Mouse (Mus musculus): ENCODE results near the gene Vpreb1.

Gene Vpreb1

DNA sequence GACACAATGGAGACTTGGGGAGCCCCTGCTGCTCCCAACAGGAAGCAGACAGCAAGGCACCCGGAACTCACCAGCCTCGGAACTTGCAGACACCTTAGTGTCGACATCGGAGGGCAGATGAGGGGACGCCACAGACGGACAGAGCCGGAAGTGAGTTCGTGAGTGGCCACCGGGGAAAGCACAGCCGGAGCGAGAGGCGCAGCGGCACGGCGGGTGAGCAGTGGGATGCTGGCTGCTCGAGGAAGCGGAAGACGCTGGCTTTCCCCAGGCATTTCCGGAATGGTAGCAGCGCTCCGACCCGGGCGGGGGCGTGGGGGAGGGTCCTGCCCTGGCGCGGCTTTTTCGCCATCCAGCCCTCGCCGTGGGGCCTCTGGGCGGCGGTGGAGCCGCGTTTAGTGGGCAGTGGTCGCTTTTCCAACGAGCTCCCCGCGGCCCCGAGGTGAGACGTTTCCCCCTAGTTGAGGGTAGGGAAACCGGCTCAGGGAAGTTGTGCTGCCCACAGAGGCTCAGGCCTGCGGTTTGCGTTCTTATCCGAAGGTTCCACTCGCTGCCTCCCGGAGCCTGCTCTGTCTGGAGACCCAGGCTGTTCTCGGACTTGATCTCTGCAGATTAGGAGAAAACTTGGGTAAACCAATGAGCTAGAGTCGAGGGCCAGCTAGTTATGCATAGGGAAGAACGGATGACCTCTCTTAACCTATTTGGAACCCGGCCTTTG lies at the start of gene Vpreb1, which contains the start of gene Top3b:
TSS of gene Vpreb1 (minus strand) at position 227 of the 715 bp plus-strand sequence.
TSS of gene Top3b (plus strand) at position 120 of the 715 bp plus-strand sequence.
- peak; percentile 96 for DNase-seq (ENCODE audit: low read depth, low spot score)

- DNase-seq (ENCODE audit: low read depth, low spot score) = no peak
Measured at GRCm38 (mm10) chr16:16918441-16919117, 47.9 kb upstream of the Vpreb1 start.

DNA sequence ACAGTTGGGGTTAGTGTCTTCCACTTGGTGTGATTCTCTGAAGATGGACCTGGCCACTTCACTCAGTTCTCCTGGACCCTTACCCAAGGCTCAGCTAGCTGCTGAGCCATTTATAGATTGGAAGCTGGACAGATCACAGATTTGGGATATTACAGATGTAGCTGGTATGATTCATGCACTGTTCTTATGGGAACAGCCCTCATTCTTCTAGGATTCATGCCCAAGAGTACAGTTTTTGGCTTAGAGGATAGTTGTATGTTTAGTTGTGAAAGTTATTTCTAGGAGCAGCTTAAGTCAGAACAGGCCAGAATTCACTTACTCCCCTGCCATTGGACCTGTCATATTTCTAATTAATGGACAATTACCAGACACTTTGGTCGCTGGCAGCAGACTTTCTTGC lies 42.8 kb upstream of the Vpreb1 start:
- DNase-seq (ENCODE audit: low read depth, low spot score) = no peak

- DNase-seq (ENCODE audit: low read depth, low spot score) = peak; percentile 83
Measured at GRCm38 (mm10) chr16:16911641-16912597, 41.3 kb upstream of the Vpreb1 start.

DNA sequence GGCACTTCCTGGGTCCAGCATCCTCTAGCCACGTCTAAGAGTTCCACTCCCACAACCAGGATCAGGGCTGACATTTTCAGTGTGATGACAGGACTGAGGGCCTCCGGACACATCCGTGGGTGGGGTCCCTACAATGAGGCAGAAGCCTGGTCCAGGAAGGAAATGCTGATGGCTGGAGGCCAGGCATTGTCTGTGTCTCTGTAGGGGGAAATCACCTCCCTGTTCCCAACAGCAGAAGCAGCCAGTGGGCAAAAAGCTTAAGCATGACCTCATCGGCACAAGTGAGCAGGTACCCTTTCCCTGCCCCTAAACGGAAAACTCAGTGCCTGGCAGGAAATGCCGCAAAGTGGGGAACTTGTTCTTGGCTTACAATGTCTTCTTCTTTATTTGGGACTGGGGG lies 37.2 kb upstream of the Vpreb1 start:
- DNase-seq (ENCODE audit: low read depth, low spot score) = no peak

GRCm38 (mm10) chr16:16903188-16903587 lies 32.5 kb upstream of the Vpreb1 start:
- no peak for DNase-seq (ENCODE audit: low read depth, low spot score)

GRCm38 (mm10) chr16:16902329-16902728 lies 31.7 kb upstream of the Vpreb1 start:
- no peak for DNase-seq (ENCODE audit: low read depth, low spot score)

DNA sequence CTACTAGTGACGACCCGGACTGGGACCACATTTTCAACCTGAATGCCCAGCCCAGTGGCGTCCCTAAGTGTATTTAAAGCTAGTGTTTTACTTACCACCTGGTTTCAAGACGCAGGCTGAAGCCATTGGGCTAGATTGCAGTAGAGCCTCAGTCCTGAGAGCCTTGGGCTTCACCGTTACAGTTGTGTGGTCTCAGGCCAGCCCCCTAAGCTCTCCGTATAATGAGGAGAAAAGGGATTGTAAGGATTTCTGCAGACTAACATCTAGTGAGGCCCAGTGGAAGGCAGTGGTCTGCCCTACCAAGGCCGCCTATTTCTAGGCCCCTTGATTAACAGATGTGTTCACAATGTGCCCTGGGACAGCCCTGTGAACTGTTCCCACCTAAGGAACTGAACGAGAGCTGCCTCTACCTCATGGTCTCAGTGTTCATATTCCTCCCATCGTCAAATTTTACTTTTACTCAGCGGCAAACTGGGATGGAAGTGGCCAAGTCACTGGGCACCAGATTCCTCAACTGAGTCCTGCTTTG lies 26.5 kb upstream of the Vpreb1 start:
- peak; percentile 9 for DNase-seq (ENCODE audit: low read depth, low spot score)

GRCm38 (mm10) chr16:16896382-16897055 lies 25.9 kb upstream of the Vpreb1 start, which contains the start of gene Ppm1f:
Ppm1f (plus strand) TSS chr16:16896469.
- peak; percentile 97 for DNase-seq (ENCODE audit: low read depth, low spot score)

DNA sequence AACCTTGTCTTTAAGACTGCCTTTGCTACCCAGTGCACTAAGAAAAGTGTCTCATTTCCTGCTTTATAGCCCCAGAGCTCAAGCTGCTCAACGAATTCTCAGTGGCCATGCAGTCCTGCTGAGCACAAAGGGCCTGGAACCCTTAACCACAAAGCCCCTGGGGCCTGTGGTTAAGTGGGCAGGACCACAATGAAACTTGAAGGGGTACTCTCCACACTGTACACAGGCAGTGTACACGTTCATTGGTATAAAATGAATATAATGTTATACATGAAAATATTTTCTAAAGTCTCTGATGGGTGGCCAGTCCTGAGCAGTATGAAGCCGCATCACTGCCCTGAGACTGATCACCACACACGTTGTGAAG lies 25.4 kb upstream of the Vpreb1 start:
- no peak for DNase-seq (ENCODE audit: low read depth, low spot score)

- DNase-seq (ENCODE audit: low read depth, low spot score) = no peak
Measured at GRCm38 (mm10) chr16:16892366-16892765, 21.7 kb upstream of the Vpreb1 start.

GRCm38 (mm10) chr16:16888341-16888740 lies 17.7 kb upstream of the Vpreb1 start:
- DNase-seq (ENCODE audit: low read depth, low spot score) = no peak

GRCm38 (mm10) chr16:16879025-16879424 lies 8.4 kb upstream of the Vpreb1 start:
- no peak for DNase-seq (ENCODE audit: low read depth, low spot score)

- no peak for DNase-seq (ENCODE audit: low read depth, low spot score)
Measured at GRCm38 (mm10) chr16:16870241-16870616, 414 bp downstream of the Vpreb1 start.

- peak; percentile 50 for DNase-seq (ENCODE audit: low read depth, low spot score)
Measured at GRCm38 (mm10) chr16:16865696-16866561, 4.7 kb downstream of the Vpreb1 start.

- peak; percentile 12 for DNase-seq (ENCODE audit: low read depth, low spot score)
Measured at GRCm38 (mm10) chr16:16865217-16865616, 5.4 kb downstream of the Vpreb1 start.

GRCm38 (mm10) chr16:16863978-16864377 lies 6.7 kb downstream of the Vpreb1 start, which contains the start of gene Igll1:
Igll1 (minus strand) TSS chr16:16863985.
- DNase-seq (ENCODE audit: low read depth, low spot score) = no peak

DNA sequence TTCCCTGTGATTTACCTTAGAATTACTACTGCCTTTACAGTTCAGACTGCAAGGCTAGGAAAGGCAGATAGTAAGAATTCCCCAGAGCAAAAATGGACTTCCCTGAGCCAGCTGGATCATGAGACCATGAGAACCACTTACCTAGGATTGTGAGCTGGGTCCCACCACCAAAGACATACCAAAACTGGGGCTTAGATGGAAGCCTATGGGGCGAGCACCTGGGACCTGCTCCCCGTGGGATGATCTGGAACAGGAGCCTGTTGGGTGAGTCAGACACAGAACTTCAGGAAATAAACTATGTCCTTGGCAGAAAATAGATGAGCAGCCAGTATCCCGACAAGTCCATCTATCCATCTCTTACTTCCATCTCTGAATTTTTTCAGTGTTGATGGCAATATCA lies 8.4 kb downstream of the Vpreb1 start:
- no peak for DNase-seq (ENCODE audit: low read depth, low spot score)

DNA sequence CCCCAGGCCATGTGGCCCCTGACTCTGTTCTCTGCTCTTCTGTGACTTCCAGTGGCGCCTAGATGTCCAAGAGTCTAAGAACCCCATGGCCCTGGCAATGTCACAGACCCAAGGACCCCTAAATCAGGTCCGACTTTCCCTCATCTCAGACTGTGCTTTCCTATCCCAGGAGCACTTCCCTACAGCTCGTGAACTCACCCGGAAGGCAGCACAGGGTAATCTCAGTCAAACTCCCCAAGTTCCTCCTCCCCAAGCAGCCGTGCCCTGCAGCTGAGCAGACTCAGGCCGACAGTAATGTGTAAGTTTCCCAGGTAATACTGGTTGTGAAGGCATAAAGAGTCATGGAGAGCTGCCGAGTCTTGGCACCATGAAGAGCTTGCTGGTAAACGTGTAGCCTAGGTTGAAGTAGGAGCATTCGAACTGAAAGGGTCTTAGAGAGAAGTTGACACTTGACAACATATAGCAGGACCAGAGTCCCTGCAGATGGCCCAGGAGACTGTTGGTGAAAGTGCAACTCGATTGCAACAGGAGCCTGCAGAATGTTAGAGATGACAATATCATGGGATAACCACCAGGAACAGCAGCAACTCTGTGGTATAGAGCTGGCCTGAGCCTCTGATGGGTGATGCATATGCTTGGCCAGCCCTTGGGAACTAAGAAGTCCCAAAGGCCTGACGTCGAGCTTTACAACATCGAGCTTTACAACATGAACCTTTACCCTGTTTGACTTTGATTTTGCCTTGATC lies 13.7 kb downstream of the Vpreb1 start:
- DNase-seq (ENCODE audit: low read depth, low spot score) = no peak

All from CD4-positive, CD25-positive, alpha-beta regulatory T cell, adult 2 months (primary cell).